Mouse (Mus musculus): ENCODE results near the gene Eif1ad. TPM values are rescaled to one million over a fixed set of nuclear protein-coding genes. Genes with fewer than 3 reads are reported as not detected.

Eif1ad gene
- total RNA-seq, 2 experiments from 2014 or later, result 20.5 to 24.2 TPM

DNA sequence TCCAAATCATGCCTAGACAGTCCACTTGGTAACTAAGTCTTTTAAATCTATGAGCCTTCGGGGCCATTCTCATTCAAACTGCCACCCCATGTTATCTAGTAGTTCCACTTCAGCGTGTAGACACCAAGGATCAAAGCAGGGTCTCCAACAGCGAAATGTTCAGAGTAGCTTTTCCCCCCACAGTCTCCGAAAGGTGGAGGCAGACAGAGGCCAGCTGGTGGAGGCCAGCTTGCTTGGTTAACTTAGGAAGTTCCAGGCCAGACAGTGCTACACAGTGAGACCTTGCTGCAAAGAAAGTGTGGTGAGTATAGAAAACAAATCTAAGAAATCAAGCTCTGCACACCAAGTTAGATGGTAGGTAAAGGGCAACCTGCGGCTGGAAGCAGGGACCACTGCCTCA is 44.1 kb downstream of the Eif1ad start:
- DNase-seq (ENCODE audit: low spot score in 2 of 2), result no peak
- intact Hi-C loops (cut with DNase I), result no loop called here

- intact Hi-C loops (cut with DNase I), result no loop called here
- DNase-seq (ENCODE audit: low spot score in 2 of 2), result no peak
These were observed 45.4 kb downstream of the Eif1ad start for GRCm38 (mm10) chr19:5411961-5412360.

- intact Hi-C loops (cut with DNase I), result no loop called here
These were observed 47.3 kb downstream of the Eif1ad start for GRCm38 (mm10) chr19:5413840-5414239.

GRCm38 (mm10) chr19:5414534-5414957 is 48.0 kb downstream of the Eif1ad start:
- no peak for DNase-seq (ENCODE audit: low spot score in 2 of 2)
- intact Hi-C loops (cut with DNase I), result no loop called here

More at GRCm38 (mm10) chr19:5413840-5414239, 47.3 kb downstream of the Eif1ad start:
- DNase-seq (ENCODE audit: low spot score in 2 of 2), result no peak

DNA sequence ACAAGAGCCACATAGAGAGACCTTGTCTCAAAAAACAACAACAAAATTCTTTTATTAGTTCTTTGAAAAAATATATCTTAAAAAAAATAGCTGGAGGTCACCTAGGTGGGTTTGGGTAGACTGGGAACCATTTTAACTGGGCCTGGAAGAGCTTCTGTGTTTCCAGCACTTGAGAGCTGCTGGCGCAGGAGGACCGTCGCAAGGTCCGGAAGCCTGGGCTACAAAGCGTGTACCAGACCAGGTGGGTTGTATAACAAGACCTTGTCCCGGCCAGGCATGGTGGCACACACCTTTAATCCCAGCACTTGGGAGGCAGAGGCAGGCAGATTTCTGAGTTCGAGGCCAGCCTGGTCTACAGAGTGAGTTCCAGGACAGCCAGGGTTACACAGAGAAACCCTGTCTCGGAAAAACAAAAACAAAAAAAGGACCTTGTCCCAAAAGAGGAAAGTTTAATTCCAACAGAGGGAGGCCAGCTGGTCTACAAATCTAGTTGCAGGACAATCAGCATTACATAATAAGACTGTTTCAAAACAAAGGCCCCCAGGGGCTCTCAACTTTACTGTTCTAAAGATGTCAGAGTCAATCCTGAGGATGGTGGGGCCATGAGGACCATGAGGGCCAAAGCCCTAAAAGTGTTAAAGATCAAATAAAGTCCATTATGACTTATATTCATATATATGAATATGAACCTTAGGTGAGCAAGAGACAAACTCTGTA is 52.4 kb downstream of the Eif1ad start:
- intact Hi-C loops (cut with DNase I), result no loop called here
- no peak for DNase-seq (ENCODE audit: low spot score in 2 of 2)

GRCm38 (mm10) chr19:5419630-5420029 is 53.1 kb downstream of the Eif1ad start:
- intact Hi-C loops (cut with DNase I), result no loop called here
- DNase-seq (ENCODE audit: low spot score in 2 of 2), result no peak

DNA sequence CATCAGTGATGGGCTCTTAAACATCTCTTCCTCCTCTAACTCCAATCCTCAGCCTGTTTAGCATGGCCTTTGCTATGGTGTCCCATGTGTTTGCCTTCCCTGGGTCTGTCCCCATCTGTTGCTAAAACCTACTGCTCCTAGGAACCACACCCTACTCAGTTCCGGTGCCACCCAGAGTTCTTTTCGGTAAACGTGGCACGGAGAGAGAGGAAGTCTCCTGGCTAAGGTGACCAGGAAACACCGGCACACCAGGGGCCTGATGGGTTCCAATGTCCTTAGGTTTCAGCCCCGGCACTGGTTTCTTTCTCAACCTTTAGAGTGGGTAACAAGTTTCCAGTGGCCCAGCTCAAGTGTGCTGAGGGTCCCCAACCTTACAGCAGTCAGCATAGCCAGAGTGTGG is 54.0 kb downstream of the Eif1ad start:
- intact Hi-C loops (cut with DNase I), result no loop called here
- DNase-seq (ENCODE audit: low spot score in 2 of 2), result no peak

Other genes starting within 250 kb of the Eif1ad start
- 100 to 1,000 TPM; 255 to 284 TPM for gene Klc2, start 248.2 kb upstream of the Eif1ad start, total RNA-seq (2021)
- 10 to 100 TPM; 62.0 to 63.1 TPM for gene Pacs1, start 93.6 kb upstream of the Eif1ad start, total RNA-seq (2021)
- 100 to 1,000 TPM; 201 to 202 TPM for gene Sf3b2, start 71.3 kb upstream of the Eif1ad start, total RNA-seq (2021)
- 10 to 100 TPM; 78.9 to 87.4 TPM for gene Gal3st3, start 68.4 kb upstream of the Eif1ad start, total RNA-seq (2021)
- gene Catsper1, start 31.0 kb upstream of the Eif1ad start, total RNA-seq (2021), result not detected
- 10 to 100 TPM; 20.8 to 35.6 TPM for gene Cst6, start 17.2 kb upstream of the Eif1ad start, total RNA-seq (2021)
- gene Banf1, start 427 bp downstream of the Eif1ad start, total RNA-seq (2021), result 10 to 100 TPM; 74.3 to 83.3 TPM
- gene Sart1, start 22.0 kb downstream of the Eif1ad start, total RNA-seq (2021), result 100 to 1,000 TPM in 1 of 2 experiments, 10 to 100 TPM in 1; 75.6 to 103 TPM
- gene Tsga10ip, start 35.8 kb downstream of the Eif1ad start, total RNA-seq (2021), result not detected
- gene Drap1, start 58.2 kb downstream of the Eif1ad start, total RNA-seq (2021), result 100 to 1,000 TPM; 245 to 260 TPM
- 10 to 100 TPM; 70.2 to 78.3 TPM for gene AI837181, start 58.4 kb downstream of the Eif1ad start, total RNA-seq (2021)
- gene Fosl1, start 80.8 kb downstream of the Eif1ad start, total RNA-seq (2021), result not detected
- 10 to 100 TPM; 28.5 to 31.7 TPM for gene Ccdc85b, start 91.2 kb downstream of the Eif1ad start, total RNA-seq (2021)
- 10 to 100 TPM; 87.2 to 95.1 TPM for gene Fibp, start 93.9 kb downstream of the Eif1ad start, total RNA-seq (2021)
- gene Ctsw, start 101.8 kb downstream of the Eif1ad start, total RNA-seq (2021), result under 1 TPM in 1 of 2 experiments, not detected in 1; 0.86 TPM
- 10 to 100 TPM; 11.2 to 16.0 TPM for gene Efemp2, start 107.2 kb downstream of the Eif1ad start, total RNA-seq (2021)
- gene Mus81, start 121.7 kb downstream of the Eif1ad start, total RNA-seq (2021), result 10 to 100 TPM; 30.5 to 31.1 TPM
- gene Cfl1, start 123.7 kb downstream of the Eif1ad start, total RNA-seq (2021), result 1,000 to 10,000 TPM; 1,319 to 1,567 TPM
- gene 1700020D05Rik, start 137.0 kb downstream of the Eif1ad start, total RNA-seq (2021), result 10 to 100 TPM in 1 of 2 experiments, 1 to 10 TPM in 1; 2.7 to 11.0 TPM
- 10 to 100 TPM; 77.2 to 89.0 TPM for gene Snx32, start 143.8 kb downstream of the Eif1ad start, total RNA-seq (2021)
- gene Ovol1, start 193.9 kb downstream of the Eif1ad start, total RNA-seq (2021), result not detected
- gene Ap5b1, start 201.3 kb downstream of the Eif1ad start, total RNA-seq (2021), result 1 to 10 TPM; 6.6 to 7.3 TPM
- gene Rnaseh2c, start 235.1 kb downstream of the Eif1ad start, total RNA-seq (2021), result 10 to 100 TPM; 73.2 to 74.8 TPM
- gene Kat5, start 243.5 kb downstream of the Eif1ad start, total RNA-seq (2021), result 100 to 1,000 TPM in 1 of 2 experiments, 10 to 100 TPM in 1; 80.4 to 105 TPM

Measured in left cerebral cortex, postnatal 36 days (tissue).